Mouse (Mus musculus): ENCODE data around the gene Pphln1.

- TF ChIP-seq CTCF (IDR thresholded peaks at IDR 0.05; ENCODE audit: insufficient read depth, low read length), result no peak
- TF ChIP-seq POLR2A (IDR thresholded peaks at IDR 0.05; ENCODE audit: borderline replicate concordance, extremely low read depth, low read depth, low read length), result no peak
Observed at GRCm38 (mm10) chr15:93448862-93449261, 50.7 kb downstream of the Pphln1 start.
